Comparison of ENCODE assay signal across 8 mouse cellular contexts in the genomic region with DNA sequence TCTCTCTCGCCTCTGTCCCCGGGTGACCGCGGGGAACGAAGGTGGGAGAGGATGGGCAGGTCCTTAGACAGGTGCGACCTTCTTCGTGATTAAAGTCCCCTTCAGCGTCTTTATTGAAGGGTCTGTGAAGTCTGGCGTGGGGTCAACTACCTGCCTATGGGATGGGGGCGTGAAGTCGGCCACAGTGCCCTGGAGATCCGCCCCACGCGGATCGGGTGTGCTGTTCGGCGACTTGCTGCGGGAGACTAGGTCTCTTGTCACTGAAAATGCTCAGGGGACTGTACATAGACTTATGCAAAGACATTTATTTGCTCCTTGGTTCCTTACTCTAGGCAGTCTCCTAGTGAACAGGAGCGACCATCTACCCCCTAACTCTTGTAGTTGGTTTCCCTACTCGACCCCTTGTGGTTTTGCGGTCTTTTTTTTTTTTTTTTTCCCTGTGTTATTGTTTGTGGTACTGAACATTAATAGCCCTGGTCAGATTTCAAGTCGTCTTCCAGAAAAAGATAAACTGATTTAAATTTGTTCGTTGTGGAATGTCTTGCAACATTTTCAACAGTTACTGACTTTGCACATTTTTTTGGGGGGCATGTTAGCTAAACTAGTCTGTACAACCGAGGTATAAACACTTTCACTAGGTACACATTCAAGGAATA. TPM values are rescaled to one million over a fixed set of nuclear protein-coding genes. Genes with fewer than 3 reads are reported as not detected.
DNase-seq lines count a peak whose midpoint lies in the region; ATAC-seq and TF ChIP-seq lines count a peak whose summit lies in the region.

No protein-coding gene starts in this region.

- H3K9ac ChIP-seq in ES-E14 (ENCODE audit: insufficient read depth, low read depth, low read length, poor library complexity, severe bottlenecking): peak overlapping the region; percentile 96

- in situ Hi-C loops in ES-E14 (cut with MboI; ENCODE audit: low sequenced_read_pairs in 2 of 2, unreplicated experiment in 2 of 2): no loop called here

- WGBS in heart, embryonic 10.5 days: 4% methylated on average over 24 of the region's 24 CpGs

- H3K27me3 ChIP-seq in heart, embryonic 10.5 days (ENCODE audit: insufficient read depth, poor library complexity, severe bottlenecking): no peaks in the 10 kb centered on the region

- H3K9me3 ChIP-seq in heart, embryonic 10.5 days: no peaks in the 10 kb centered on the region
- H3K9me3 ChIP-seq in ES-E14 (ENCODE audit: control insufficient read depth, insufficient read depth, low read depth, low read length): no peaks in the 10 kb centered on the region

- H3K4me3 ChIP-seq in heart, embryonic 10.5 days: peak overlapping the region; percentile 74
- peak overlapping the region; percentile 91 to 93 for H3K4me3 ChIP-seq in ES-E14 (ENCODE audit: insufficient read depth in 1 of 2, low read depth in 1 of 2, low read length in 2 of 2, poor library complexity in 1 of 2, severe bottlenecking in 1 of 2)

- no peaks in the 10 kb centered on the region for H3K36me3 ChIP-seq in heart, embryonic 10.5 days
- no peaks in the 10 kb centered on the region for H3K36me3 ChIP-seq in ES-E14 (ENCODE audit: control insufficient read depth, insufficient read depth, low read length, poor library complexity, severe bottlenecking)

- H3K27ac ChIP-seq in heart, embryonic 10.5 days: peak overlapping the region; percentile 96
- peak overlapping the region; percentile 93 for H3K27ac ChIP-seq in ES-E14 (ENCODE audit: insufficient read depth, low read depth, low read length, poor library complexity, severe bottlenecking)

- intact Hi-C loops in heart, postnatal 25 days (cut with DNase I): loop anchor here (2.0 to 10.0 kb wide), 4 partner anchors 41 to 241 kb away; a partner anchor contains a TSS
- intact Hi-C loops in left cerebral cortex, postnatal 10 days (cut with DNase I): no loop called here

- no peak for DNase-seq in heart, embryonic 10.5 days (ENCODE audit: low spot score)
- no peak for DNase-seq in heart, postnatal 25 days (ENCODE audit: low spot score)
- no peak for DNase-seq in ES-E14 (ENCODE audit: low read depth, low spot score)
- DNase-seq in left cerebral cortex, postnatal 10 days (ENCODE audit: extremely low spot score in 1 of 2, low spot score in 2 of 2): no peak
- no peak for DNase-seq in gastrocnemius, adult 18-20 months (ENCODE audit: low spot score)
- DNase-seq in urinary bladder, postnatal 25 days (ENCODE audit: low spot score): no peak

- H3K4me1 ChIP-seq in heart, embryonic 10.5 days: no peaks in the 10 kb centered on the region
- H3K4me1 ChIP-seq in ES-E14 (ENCODE audit: control insufficient read depth in 2 of 2, insufficient read depth in 2 of 2, low read length in 2 of 2, poor library complexity in 1 of 2): peaks cover 0 to 5% of the 10 kb centered on the region in 2 experiments; a peak in 2 of 4 replicates

- ATAC-seq in granulocyte monocyte progenitor cell, adult 5-6 weeks (replicated peaks; ENCODE audit: poor library complexity, severe bottlenecking): peak; percentile 29
- ATAC-seq in megakaryocyte progenitor cell, adult 5-6 weeks (replicated peaks; ENCODE audit: poor library complexity): peak; percentile 11

TF ChIP-seq in ES-E14, 5 proteins besides CTCF, POLR2A, EP300 and RAD21:
- TF ChIP-seq ZNF384 (IDR thresholded peaks at IDR 0.05; ENCODE audit: low read depth, low read length) (peak; percentile 87), MAFK (IDR thresholded peaks at IDR 0.05; ENCODE audit: insufficient read depth, low read depth, low read length) (no peak), CHD2 (IDR thresholded peaks at IDR 0.05; ENCODE audit: low read depth, low read length) (no peak)

RNA-seq across cellular contexts. Expression of a gene that starts 0.5 kb away (rescaled TPM):
- polyA plus RNA-seq in heart, embryonic 10.5 days (2016; fragmentation: Nextera tagmentation; extraction: Ambion mirVana): 36.3 and 38.4 TPM in 2 replicates
- total RNA-seq in heart, postnatal 25 days (2021): 10 to 100 TPM; 48.9 to 58.5 TPM
- 56.7 and 77.3 TPM in 2 replicates for total RNA-seq in ES-E14 (2012; rRNA removed)
- 40.7 and 44.9 TPM in 2 replicates for total RNA-seq in granulocyte monocyte progenitor cell, adult 5-6 weeks (2014; fragmentation: Nextera tagmentation)
- total RNA-seq in granulocyte monocyte progenitor cell, adult 5-6 weeks (2017): 52.1 and 54.9 TPM in 2 replicates
- total RNA-seq in megakaryocyte progenitor cell, adult 5-6 weeks (2015): 38.1 and 39.0 TPM in 2 replicates
- total RNA-seq in megakaryocyte progenitor cell, adult 5-6 weeks (2017): 48.1 and 53.6 TPM in 2 replicates
- total RNA-seq in left cerebral cortex, postnatal 10 days (2021): 10 to 100 TPM; 17.4 to 20.5 TPM
- total RNA-seq in gastrocnemius, adult 18-20 months (2021): 10 to 100 TPM; 17.1 to 18.7 TPM

RNA-seq across cellular contexts. Expression of a gene that starts 43.5 kb away (rescaled TPM):
- polyA plus RNA-seq in heart, embryonic 10.5 days (2016; fragmentation: Nextera tagmentation; extraction: Ambion mirVana): 634 and 738 TPM in 2 replicates
- total RNA-seq in heart, postnatal 25 days (2021): 10 to 100 TPM; 65.3 to 81.2 TPM
- total RNA-seq in ES-E14 (2012; rRNA removed): 407 and 596 TPM in 2 replicates
- total RNA-seq in granulocyte monocyte progenitor cell, adult 5-6 weeks (2014; fragmentation: Nextera tagmentation): 218 and 229 TPM in 2 replicates
- total RNA-seq in granulocyte monocyte progenitor cell, adult 5-6 weeks (2017): 198 and 212 TPM in 2 replicates
- 333 and 362 TPM in 2 replicates for total RNA-seq in megakaryocyte progenitor cell, adult 5-6 weeks (2015)
- total RNA-seq in megakaryocyte progenitor cell, adult 5-6 weeks (2017): 169 and 171 TPM in 2 replicates
- total RNA-seq in left cerebral cortex, postnatal 10 days (2021): 100 to 1,000 TPM; 645 to 677 TPM
- total RNA-seq in gastrocnemius, adult 18-20 months (2021): 10 to 100 TPM; 18.7 to 28.8 TPM

RNA-seq across cellular contexts. Expression of a gene that starts 57.8 kb away (rescaled TPM):
- 38.9 and 40.8 TPM in 2 replicates for polyA plus RNA-seq in heart, embryonic 10.5 days (2016; fragmentation: Nextera tagmentation; extraction: Ambion mirVana)
- 10 to 100 TPM; 12.6 to 15.7 TPM for total RNA-seq in heart, postnatal 25 days (2021)
- total RNA-seq in ES-E14 (2012; rRNA removed): 24.2 and 29.3 TPM in 2 replicates
- 39.0 and 46.8 TPM in 2 replicates for total RNA-seq in granulocyte monocyte progenitor cell, adult 5-6 weeks (2014; fragmentation: Nextera tagmentation)
- total RNA-seq in granulocyte monocyte progenitor cell, adult 5-6 weeks (2017): 27.1 and 34.6 TPM in 2 replicates
- 37.2 and 40.1 TPM in 2 replicates for total RNA-seq in megakaryocyte progenitor cell, adult 5-6 weeks (2015)
- 29.4 and 36.3 TPM in 2 replicates for total RNA-seq in megakaryocyte progenitor cell, adult 5-6 weeks (2017)
- 10 to 100 TPM; 20.8 to 23.5 TPM for total RNA-seq in left cerebral cortex, postnatal 10 days (2021)
- 1 to 10 TPM; 3.3 to 5.3 TPM for total RNA-seq in gastrocnemius, adult 18-20 months (2021)
